Mouse (Mus musculus): ENCODE measurements around the gene C2cd5. TPM values are rescaled to one million over a fixed set of nuclear protein-coding genes. Genes with fewer than 3 reads are reported as not detected.

C2cd5 gene
- polyA plus RNA-seq, 1 experiment from 2014 or later = 25.0 TPM

GRCm38 (mm10) chr6:143110371-143110770 lies 10.4 kb upstream of the C2cd5 start:
- Histone ChIP-seq H3K4me3 (ENCODE audit: low read depth, low read length) (no peak overlapping the region), H3K36me3 (ENCODE audit: control insufficient read depth, insufficient read depth, low read length) (no peaks in the 10 kb centered on the region), H3K9me3 (ENCODE audit: control insufficient read depth, low read length) (no peaks in the 10 kb centered on the region), H3K4me1 (replicated peaks; ENCODE audit: control insufficient read depth, insufficient read depth, low read length) (peaks cover 6% of the 10 kb centered on the region), H3K9ac (ENCODE audit: low read depth, low read length) (no peak overlapping the region), H3K27ac (ENCODE audit: low read depth, low read length) (no peak overlapping the region), H3K4me2 (no peak overlapping the region), H3K27me3 (replicated peaks; ENCODE audit: control insufficient read depth, insufficient read depth, low read length) (no peaks in the 10 kb centered on the region)
- ATAC-seq (replicated peaks; ENCODE audit: low FRiP score) (no peak), DNase-seq (ENCODE audit: low spot score) (no peak)
- 84% methylated on average over 7 of the region's 7 CpGs for WGBS

DNA sequence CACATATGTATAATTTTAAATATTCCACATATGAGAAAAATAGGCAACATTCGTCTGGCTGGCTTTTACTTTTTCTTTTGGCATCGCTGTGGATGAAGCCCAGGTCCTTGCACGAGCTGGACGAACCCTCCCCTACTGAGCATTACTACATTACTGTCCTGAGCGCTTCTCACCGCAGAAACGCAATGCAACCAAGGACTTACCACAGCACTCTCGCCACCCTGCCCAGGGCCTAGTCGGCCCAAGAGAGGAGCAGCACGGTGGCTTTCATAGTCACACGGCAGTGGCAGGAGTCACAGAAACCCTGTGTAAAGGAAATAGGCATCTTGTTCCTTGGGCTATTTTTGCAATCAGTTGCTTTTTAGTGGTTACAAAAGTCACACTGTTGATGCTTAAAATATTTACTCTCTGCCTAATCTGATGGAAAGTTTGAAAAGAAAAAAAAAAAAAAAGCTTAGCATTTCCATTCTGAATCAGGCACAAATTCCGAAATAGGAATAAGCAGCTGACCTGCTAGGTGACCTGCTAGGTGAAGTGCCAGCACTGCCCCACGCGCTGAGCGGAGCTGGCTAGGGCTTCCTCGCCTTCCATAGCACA lies 9.8 kb upstream of the C2cd5 start:
- Histone ChIP-seq H3K27me3 (replicated peaks; ENCODE audit: control insufficient read depth, insufficient read depth, low read length) (no peaks in the 10 kb centered on the region), H3K9ac (ENCODE audit: low read depth, low read length) (no peak overlapping the region), H3K36me3 (ENCODE audit: control insufficient read depth, insufficient read depth, low read length) (no peaks in the 10 kb centered on the region), H3K4me3 (ENCODE audit: low read depth, low read length) (no peak overlapping the region), H3K4me1 (replicated peaks; ENCODE audit: control insufficient read depth, insufficient read depth, low read length) (peaks cover 1% of the 10 kb centered on the region), H3K27ac (ENCODE audit: low read depth, low read length) (no peak overlapping the region), H3K4me2 (no peak overlapping the region), H3K9me3 (ENCODE audit: control insufficient read depth, low read length) (no peaks in the 10 kb centered on the region)
- 65% methylated on average over 16 of the region's 16 CpGs for WGBS
- DNase-seq (ENCODE audit: low spot score) = no peak
- ATAC-seq (replicated peaks; ENCODE audit: low FRiP score) = no peak

- Histone ChIP-seq H3K4me3 (ENCODE audit: low read depth, low read length) (no peak overlapping the region), H3K4me1 (replicated peaks; ENCODE audit: control insufficient read depth, insufficient read depth, low read length) (no peaks in the 10 kb centered on the region), H3K27me3 (replicated peaks; ENCODE audit: control insufficient read depth, insufficient read depth, low read length) (no peaks in the 10 kb centered on the region), H3K9ac (ENCODE audit: low read depth, low read length) (no peak overlapping the region), H3K9me3 (ENCODE audit: control insufficient read depth, low read length) (no peaks in the 10 kb centered on the region), H3K4me2 (no peak overlapping the region), H3K36me3 (ENCODE audit: control insufficient read depth, insufficient read depth, low read length) (no peaks in the 10 kb centered on the region), H3K27ac (ENCODE audit: low read depth, low read length) (no peak overlapping the region)
- 83% methylated on average over 13 of the region's 13 CpGs for WGBS
- ATAC-seq (replicated peaks; ENCODE audit: low FRiP score) (no peak), DNase-seq (ENCODE audit: low spot score) (no peak)
Measured at GRCm38 (mm10) chr6:143108031-143108430, 8.1 kb upstream of the C2cd5 start.

DNA sequence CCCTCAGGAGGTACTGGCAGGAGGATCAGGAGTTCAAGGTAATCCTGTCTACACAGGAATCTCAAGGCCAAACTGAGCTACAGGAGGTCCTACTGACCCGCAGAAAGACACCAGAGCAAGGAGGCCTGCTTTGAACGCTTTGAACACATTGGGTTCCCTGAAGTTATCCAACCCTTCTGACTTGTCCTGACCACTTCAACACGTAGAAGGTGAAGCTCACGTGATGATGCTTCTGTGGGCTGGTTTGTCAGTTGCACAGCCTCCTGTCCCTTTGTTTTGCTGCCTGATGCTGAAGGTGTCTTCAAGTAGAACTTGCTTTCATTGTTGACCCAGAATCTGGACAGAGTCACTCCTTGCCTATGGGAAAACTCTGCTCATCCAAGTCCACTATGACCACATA lies 7.7 kb upstream of the C2cd5 start:
- H3K9ac ChIP-seq (ENCODE audit: low read depth, low read length) = no peak overlapping the region
- ATAC-seq (replicated peaks; ENCODE audit: low FRiP score) (no peak), DNase-seq (ENCODE audit: low spot score) (no peak)
- no peak overlapping the region for H3K4me3 ChIP-seq (ENCODE audit: low read depth, low read length)
- no peak overlapping the region for H3K4me2 ChIP-seq
- no peaks in the 10 kb centered on the region for H3K36me3 ChIP-seq (ENCODE audit: control insufficient read depth, insufficient read depth, low read length)
- H3K9me3 ChIP-seq (ENCODE audit: control insufficient read depth, low read length) = no peaks in the 10 kb centered on the region
- H3K27me3 ChIP-seq (replicated peaks; ENCODE audit: control insufficient read depth, insufficient read depth, low read length) = no peaks in the 10 kb centered on the region
- no peaks in the 10 kb centered on the region for H3K4me1 ChIP-seq (replicated peaks; ENCODE audit: control insufficient read depth, insufficient read depth, low read length)
- WGBS = 80% methylated on average over 4 of the region's 4 CpGs
- H3K27ac ChIP-seq (ENCODE audit: low read depth, low read length) = no peak overlapping the region

DNA sequence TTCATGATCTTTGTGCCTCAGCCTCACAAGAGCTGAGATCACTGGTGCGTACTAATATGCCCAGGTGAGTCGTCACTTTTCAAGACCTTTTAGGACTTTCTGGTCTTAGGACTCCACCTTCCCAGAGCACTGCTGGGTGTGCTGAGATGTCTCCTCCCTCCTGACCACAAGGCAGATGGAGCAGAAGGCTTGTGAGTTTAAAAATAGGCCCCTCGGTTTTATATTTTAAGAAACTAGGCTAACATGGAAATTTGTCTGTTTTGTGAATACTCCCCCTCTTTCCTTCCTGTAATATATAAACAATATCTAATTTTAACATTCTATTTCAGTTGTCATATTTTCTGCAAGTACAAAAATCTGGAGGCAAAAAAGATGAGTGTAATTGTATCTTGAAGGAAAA lies 5.8 kb upstream of the C2cd5 start:
- no peak overlapping the region for H3K4me2 ChIP-seq
- 59% methylated on average over 3 of the region's 3 CpGs for WGBS
- H3K4me3 ChIP-seq (ENCODE audit: low read depth, low read length) = no peak overlapping the region
- no peaks in the 10 kb centered on the region for H3K27me3 ChIP-seq (replicated peaks; ENCODE audit: control insufficient read depth, insufficient read depth, low read length)
- H3K4me1 ChIP-seq (replicated peaks; ENCODE audit: control insufficient read depth, insufficient read depth, low read length) = no peaks in the 10 kb centered on the region
- H3K36me3 ChIP-seq (ENCODE audit: control insufficient read depth, insufficient read depth, low read length) = no peaks in the 10 kb centered on the region
- ATAC-seq (replicated peaks; ENCODE audit: low FRiP score) (no peak), DNase-seq (ENCODE audit: low spot score) (no peak)
- H3K9me3 ChIP-seq (ENCODE audit: control insufficient read depth, low read length) = no peaks in the 10 kb centered on the region
- no peak overlapping the region for H3K27ac ChIP-seq (ENCODE audit: low read depth, low read length)
- H3K9ac ChIP-seq (ENCODE audit: low read depth, low read length) = no peak overlapping the region

DNA sequence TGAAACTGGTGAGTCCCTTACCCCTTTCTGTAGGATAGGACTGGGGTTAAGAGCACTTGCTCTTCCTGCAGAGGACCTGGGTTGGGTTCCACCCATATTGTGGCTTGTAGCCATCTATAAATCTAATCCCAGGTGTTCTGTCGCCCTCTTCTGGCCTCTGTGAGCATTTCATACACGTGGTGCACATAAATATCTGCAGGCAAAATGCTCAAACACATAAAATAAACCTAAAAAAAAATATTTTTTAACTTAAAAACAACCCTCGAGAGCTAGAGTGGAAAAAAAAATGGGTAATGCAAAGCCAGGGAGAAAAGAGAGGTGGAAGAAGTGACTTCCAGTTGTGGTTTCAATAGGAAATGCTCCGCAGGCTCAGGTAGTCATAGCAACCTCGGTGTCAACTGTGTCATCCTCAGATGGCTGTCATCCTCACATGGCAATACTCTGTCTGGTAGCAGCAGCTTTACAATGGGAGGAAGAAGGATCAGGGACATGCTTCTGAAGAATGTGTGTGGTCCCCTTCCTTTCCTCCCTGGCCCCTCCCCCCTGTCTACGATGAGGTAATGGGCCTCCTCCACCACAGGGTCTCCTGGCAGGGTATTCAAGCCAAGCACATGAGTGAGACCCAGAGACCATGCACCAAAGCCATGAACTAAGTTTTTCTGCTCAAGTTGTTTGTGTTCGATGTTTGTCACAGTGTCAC lies 4.2 kb upstream of the C2cd5 start:
- H3K27me3 ChIP-seq (replicated peaks; ENCODE audit: control insufficient read depth, insufficient read depth, low read length) = no peaks in the 10 kb centered on the region
- no peaks in the 10 kb centered on the region for H3K4me1 ChIP-seq (replicated peaks; ENCODE audit: control insufficient read depth, insufficient read depth, low read length)
- ATAC-seq (replicated peaks; ENCODE audit: low FRiP score) (no peak), DNase-seq (ENCODE audit: low spot score) (no peak)
- H3K9me3 ChIP-seq (ENCODE audit: control insufficient read depth, low read length) = no peaks in the 10 kb centered on the region
- H3K4me3 ChIP-seq (ENCODE audit: low read depth, low read length) = no peak overlapping the region
- H3K9ac ChIP-seq (ENCODE audit: low read depth, low read length) = no peak overlapping the region
- H3K4me2 ChIP-seq = no peak overlapping the region
- 57% methylated on average over 7 of the region's 7 CpGs for WGBS
- H3K27ac ChIP-seq (ENCODE audit: low read depth, low read length) = no peak overlapping the region
- H3K36me3 ChIP-seq (ENCODE audit: control insufficient read depth, insufficient read depth, low read length) = no peaks in the 10 kb centered on the region

DNA sequence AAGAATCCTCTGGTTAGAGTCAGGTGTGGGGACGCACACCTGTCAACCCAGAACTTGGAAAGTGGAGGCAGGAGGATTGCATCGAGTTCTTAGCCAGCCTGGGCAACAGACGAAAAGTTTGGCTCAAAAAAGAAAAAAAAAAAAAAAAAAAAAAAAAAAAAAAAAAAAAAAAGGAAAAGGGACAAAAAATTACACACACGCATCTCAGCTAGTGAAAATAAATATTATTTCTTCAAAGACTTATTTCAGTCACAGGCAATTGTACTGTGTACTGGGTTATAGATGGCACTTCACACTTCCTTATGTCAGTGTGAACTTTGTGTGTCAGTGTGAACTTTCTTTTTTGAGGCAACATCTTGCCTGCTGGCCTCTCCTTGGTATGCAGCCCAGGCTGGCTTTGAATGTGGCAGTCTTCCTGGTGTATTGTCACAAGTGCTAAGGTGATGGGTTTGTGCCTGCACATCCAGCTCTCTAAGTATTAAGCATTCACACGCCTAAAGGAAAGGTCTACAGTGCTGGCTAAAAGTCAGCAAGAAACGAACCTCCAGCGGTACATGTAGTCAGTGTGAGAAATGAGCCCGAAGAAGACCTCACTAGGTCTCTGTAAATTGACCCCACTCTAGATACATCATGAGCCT lies 656 bp upstream of the C2cd5 start:
- no peaks in the 10 kb centered on the region for H3K9me3 ChIP-seq (ENCODE audit: control insufficient read depth, low read length)
- H3K27ac ChIP-seq (ENCODE audit: low read depth, low read length) = no peak overlapping the region
- WGBS = 53% methylated on average over 8 of the region's 8 CpGs
- no peaks in the 10 kb centered on the region for H3K4me1 ChIP-seq (replicated peaks; ENCODE audit: control insufficient read depth, insufficient read depth, low read length)
- DNase-seq (ENCODE audit: low spot score) (no peak), ATAC-seq (replicated peaks; ENCODE audit: low FRiP score) (no peak; the same call in 1 of the 2 replicates)
- peaks cover 2% of the 10 kb centered on the region; the same call in 1 of the 2 replicates for H3K36me3 ChIP-seq (ENCODE audit: control insufficient read depth, insufficient read depth, low read length)
- peak overlapping the region; percentile 84 for H3K9ac ChIP-seq (ENCODE audit: low read depth, low read length)
- H3K4me3 ChIP-seq (ENCODE audit: low read depth, low read length) = peak overlapping the region; percentile 84
- no peaks in the 10 kb centered on the region for H3K27me3 ChIP-seq (replicated peaks; ENCODE audit: control insufficient read depth, insufficient read depth, low read length)
- peak overlapping the region; percentile 67 for H3K4me2 ChIP-seq

GRCm38 (mm10) chr6:143099281-143099680 lies 660 bp downstream of the C2cd5 start:
- Histone ChIP-seq H3K4me2 (peak overlapping the region; percentile 67), H3K36me3 (ENCODE audit: control insufficient read depth, insufficient read depth, low read length) (peaks cover 2% of the 10 kb centered on the region; the same call in 1 of the 2 replicates), H3K9ac (ENCODE audit: low read depth, low read length) (peak overlapping the region; percentile 84), H3K9me3 (ENCODE audit: control insufficient read depth, low read length) (no peaks in the 10 kb centered on the region), H3K27ac (ENCODE audit: low read depth, low read length) (peak overlapping the region; percentile 88), H3K27me3 (replicated peaks; ENCODE audit: control insufficient read depth, insufficient read depth, low read length) (no peaks in the 10 kb centered on the region), H3K4me1 (replicated peaks; ENCODE audit: control insufficient read depth, insufficient read depth, low read length) (no peaks in the 10 kb centered on the region), H3K4me3 (ENCODE audit: low read depth, low read length) (peak overlapping the region; percentile 84)
- under 1% methylated on average over 32 of the region's 32 CpGs for WGBS
- peak; percentile 48 for ATAC-seq (replicated peaks; ENCODE audit: low FRiP score)
- DNase-seq (ENCODE audit: low spot score) = no peak
